Mouse (Mus musculus) liver, embryonic 14.5 days (tissue): ENCODE results near the gene Nkx2-2.

ENCODE experiments used
- CTCF ChIP-seq: IDR thresholded peaks from 2 replicates; pipeline ENCODE4 v1.5.1; 2016; ENCODE audit warnings: antibody characterized with exemption, low read depth, control low read depth
- EP300 ChIP-seq: IDR thresholded peaks from 2 replicates; pipeline ENCODE4 v1.6.1; 2016; ENCODE audit warnings: antibody characterized with exemption, low read depth

DNA sequence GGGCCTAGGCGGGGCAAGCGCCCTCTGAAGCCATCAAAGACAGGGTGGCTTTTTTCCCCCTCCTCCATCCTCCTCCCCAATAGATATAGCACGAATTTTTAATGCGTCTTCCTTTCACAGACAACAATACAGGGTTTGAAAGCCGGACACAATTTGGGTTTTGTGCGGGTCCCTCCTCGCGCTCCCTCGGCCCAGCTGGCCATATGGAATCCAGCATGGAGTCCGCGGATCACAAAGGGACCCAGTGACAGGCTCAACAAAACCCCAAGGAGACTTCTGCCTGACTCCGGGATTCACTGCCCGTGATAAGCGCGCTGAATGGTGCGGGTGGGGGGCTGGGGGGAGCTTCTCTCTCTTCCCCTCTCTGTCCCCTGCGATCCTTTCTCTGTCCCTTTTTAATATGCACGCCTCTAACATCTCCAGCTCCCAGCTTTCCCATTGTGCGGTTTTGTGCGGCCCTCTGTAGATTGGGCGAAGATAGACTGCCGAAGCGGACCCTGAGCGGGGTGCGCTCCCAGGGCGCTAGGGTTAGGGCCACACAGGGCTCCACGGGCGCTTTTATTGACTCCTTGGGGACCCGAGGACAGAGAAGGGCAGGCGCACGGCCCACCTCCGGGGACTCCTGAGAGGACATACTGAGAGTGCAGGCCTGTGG lies 13.3 kb downstream of the Nkx2-2 start:
- TF ChIP-seq EP300 (no peak), CTCF (no peak)
